In genomic region chr19:53076238-53076981, GRCm38 (mm10) we compare ENCODE assay signal across 9 mouse cellular contexts. TPM values are rescaled to one million over a fixed set of nuclear protein-coding genes. Genes with fewer than 3 reads are reported as not detected.
DNase-seq lines count a peak whose midpoint lies in the region; ATAC-seq and TF ChIP-seq lines count a peak whose summit lies in the region.
"Had no signal": no experiment of that assay in that cellular context is flagged by ENCODE, and none has a peak within 500 bp of the region (broad histone marks: within the 10 kb centered on the region; RNA-seq: fewer than 3 reads in every experiment).

No protein-coding gene starts in this region.

- no peaks in the 10 kb centered on the region for H3K9me3 ChIP-seq in stomach, embryonic 15.5 days
- no peaks in the 10 kb centered on the region for H3K9me3 ChIP-seq in forebrain, postnatal 0 days (ENCODE audit: low read length)
- H3K9me3 ChIP-seq: liver, embryonic 13.5 days had no signal

- peak overlapping the region; percentile 58; the same call in 1 of the 2 replicates for H3K27ac ChIP-seq in stomach, embryonic 15.5 days
- no peak overlapping the region for H3K27ac ChIP-seq in forebrain, postnatal 0 days (ENCODE audit: low read depth, low read length)
- H3K27ac ChIP-seq: liver, embryonic 13.5 days had no signal

- H3K36me3 ChIP-seq in stomach, embryonic 15.5 days, result no peaks in the 10 kb centered on the region
- no peaks in the 10 kb centered on the region for H3K36me3 ChIP-seq in forebrain, postnatal 0 days (ENCODE audit: insufficient read depth)
- H3K36me3 ChIP-seq: liver, embryonic 13.5 days had no signal

- no peaks in the 10 kb centered on the region for H3K27me3 ChIP-seq in stomach, embryonic 15.5 days (replicated peaks)
- no peaks in the 10 kb centered on the region for H3K27me3 ChIP-seq in forebrain, postnatal 0 days (ENCODE audit: insufficient read depth, low read length)

- DNase-seq in adrenal gland, postnatal 14 days, result peak; percentile 27
- no peak for DNase-seq in adrenal gland, adult 18-20 months (ENCODE audit: low spot score in 2 of 2)
- peak; percentile 42 for DNase-seq in heart, postnatal 4 days
- peak; percentile 37 to 72 for DNase-seq in left cerebral cortex, adult 9 months (ENCODE audit: low spot score in 2 of 2)
- no peak for DNase-seq in spleen, postnatal 36 days (ENCODE audit: low spot score in 2 of 2)
- no peak for DNase-seq in forebrain, postnatal 0 days
- DNase-seq: liver, embryonic 13.5 days had no signal

- WGBS in stomach, embryonic 15.5 days, result 60% methylated on average over 18 of the region's 18 CpGs
- WGBS in forebrain, postnatal 0 days, result 62% methylated on average over 18 of the region's 18 CpGs

- no peak overlapping the region for H3K4me2 ChIP-seq in stomach, embryonic 15.5 days
- no peak overlapping the region for H3K4me2 ChIP-seq in forebrain, postnatal 0 days (ENCODE audit: low read depth)
- H3K4me2 ChIP-seq: liver, embryonic 13.5 days had no signal

- no peak overlapping the region for H3K9ac ChIP-seq in stomach, embryonic 15.5 days
- H3K9ac ChIP-seq in forebrain, postnatal 0 days, result no peak overlapping the region
- H3K9ac ChIP-seq: liver, embryonic 13.5 days had no signal

- no peak for TF ChIP-seq CTCF in forebrain, postnatal 0 days (IDR thresholded peaks at IDR 0.05; ENCODE audit: low read depth)

- ATAC-seq in cerebellum, adult (ENCODE audit: insufficient number of reproducible peaks, low FRiP score, low TSS enrichment), result peak; percentile 93
- ATAC-seq in stomach, embryonic 15.5 days (ENCODE audit: insufficient read depth, low FRiP score, low read depth), result no peak
- no peak for ATAC-seq in forebrain, postnatal 0 days

- H3K4me1 ChIP-seq in stomach, embryonic 15.5 days, result peaks cover 22% of the 10 kb centered on the region
- peaks cover 16% of the 10 kb centered on the region; the same call in 1 of the 2 replicates for H3K4me1 ChIP-seq in forebrain, postnatal 0 days (ENCODE audit: insufficient read depth)

- H3K4me3 ChIP-seq in stomach, embryonic 15.5 days (replicated peaks), result no peak overlapping the region
- H3K4me3 ChIP-seq in forebrain, postnatal 0 days (ENCODE audit: low read depth, low read length), result no peak overlapping the region
- H3K4me3 ChIP-seq: liver, embryonic 13.5 days had no signal

RNA-seq across cellular contexts. Expression of gene Xpnpep1, which starts 36.4 kb away (rescaled TPM):
- 104 and 108 TPM in 2 replicates for total RNA-seq in adrenal gland, postnatal 14 days (2021)
- total RNA-seq in adrenal gland, adult 18-20 months (2021), result 10 to 100 TPM; 57.8 to 83.8 TPM
- total RNA-seq in heart, postnatal 4 days (2021), result 100 to 1,000 TPM; 156 to 158 TPM
- polyA plus RNA-seq in stomach, embryonic 15.5 days (2015; fragmentation: Nextera tagmentation; extraction: Ambion mirVana), result 130 and 151 TPM in 2 replicates
- 93.3 and 103 TPM in 2 replicates for total RNA-seq in forebrain, postnatal 0 days (2014; rRNA removed)
- 138 and 141 TPM in 2 replicates for polyA plus RNA-seq in forebrain, postnatal 0 days (2015; fragmentation: Nextera tagmentation; extraction: Ambion mirVana)

Comparison
In these comparisons a context has a peak if more than half of its experiments do, and no peak if none do; other contexts are left out.
1. DNase-seq: peak in adrenal gland, postnatal 14 days (single experiment), heart, postnatal 4 days (single experiment) and left cerebral cortex, adult 9 months (2 of 2); none in adrenal gland, adult 18-20 months (0 of 2), spleen, postnatal 36 days (0 of 2) and forebrain, postnatal 0 days (single experiment).